Mouse (Mus musculus) megakaryocyte, embryonic 14.5 days (primary cell): ENCODE data around the gene Prss46.

Experiments used
- FLI1 ChIP-seq: IDR thresholded peaks from 2 replicates; pipeline ENCODE4 v1.6.1; 2012; ENCODE audit warnings: low read length, inconsistent platforms, mixed read lengths
- GATA1 ChIP-seq: IDR thresholded peaks from 3 replicates; pipeline ENCODE4 v1.6.1; 2012; ENCODE audit warnings: mixed read lengths, low read length, inconsistent platforms, borderline replicate concordance

DNA sequence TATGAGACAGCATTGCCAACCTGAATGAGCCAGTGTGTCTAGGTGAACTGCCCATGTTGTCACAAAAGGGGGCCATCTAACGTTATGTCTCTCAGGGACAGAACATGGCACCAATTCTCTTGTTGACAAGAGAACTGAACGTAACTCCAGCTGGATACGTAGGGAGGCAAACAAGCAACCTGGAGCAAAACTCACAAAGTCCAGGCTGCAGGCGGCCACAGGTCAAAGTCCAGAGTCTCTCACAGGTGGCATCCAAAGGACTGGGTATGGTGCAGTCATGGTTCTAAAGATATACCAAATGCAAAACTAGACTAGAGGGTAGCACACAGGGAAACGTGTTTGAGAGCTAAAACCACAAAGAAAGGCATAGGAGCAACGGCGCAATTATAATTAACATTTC, 22.9 kb upstream of the Prss46 start:
- TF ChIP-seq GATA1 (no peak), FLI1 (no peak)
